Mouse (Mus musculus): ENCODE measurements around the gene Nckap5. TPM values are rescaled to one million over a fixed set of nuclear protein-coding genes. Genes with fewer than 3 reads are reported as not detected.

The Nckap5 gene
- polyA plus RNA-seq, 1 experiment = 0.09 TPM

DNA sequence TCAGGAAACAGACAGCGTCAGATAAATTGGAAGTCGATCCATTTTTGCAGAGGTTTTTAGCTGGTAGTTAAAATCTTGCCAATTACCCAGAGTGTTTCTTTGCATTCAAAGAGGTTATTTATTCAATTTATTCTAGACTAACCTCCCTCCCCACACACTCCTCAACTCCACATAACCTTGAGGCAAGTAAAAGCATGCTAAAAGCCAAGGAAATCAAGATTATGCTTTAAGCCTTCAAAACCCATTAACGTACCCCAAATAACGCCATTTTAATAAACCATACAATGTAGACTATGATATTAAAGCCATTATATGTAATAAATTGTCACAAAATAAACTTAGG is 129.7 kb downstream of the Nckap5 start:
- no peaks in the 10 kb centered on the region for H3K4me1 ChIP-seq (ENCODE audit: control insufficient read depth, insufficient read depth, low read length)
- no peaks in the 10 kb centered on the region for H3K36me3 ChIP-seq (ENCODE audit: control insufficient read depth, insufficient read depth, low read length, poor library complexity, severe bottlenecking)
- no peak overlapping the region for H3K9ac ChIP-seq (ENCODE audit: low read depth, poor library complexity, severe bottlenecking)
- H3K9me3 ChIP-seq (replicated peaks; ENCODE audit: control insufficient read depth, insufficient read depth, low read length, poor library complexity, severe bottlenecking) = no peaks in the 10 kb centered on the region
- no peaks in the 10 kb centered on the region for H3K27me3 ChIP-seq (ENCODE audit: control insufficient read depth, insufficient read depth, low read length, poor library complexity, severe bottlenecking)
- no peak overlapping the region for H3K4me3 ChIP-seq (ENCODE audit: low read depth, low read length)
- TF ChIP-seq EP300 (IDR thresholded peaks at IDR 0.05; ENCODE audit: insufficient read depth, low read depth, low read length) (no peak), POLR2A (IDR thresholded peaks at IDR 0.05; ENCODE audit: insufficient read depth, low read length) (no peak), CTCF (IDR thresholded peaks at IDR 0.05; ENCODE audit: low read depth, low read length) (no peak)
- no peak overlapping the region for H3K27ac ChIP-seq (ENCODE audit: insufficient read depth, low read length)

DNA sequence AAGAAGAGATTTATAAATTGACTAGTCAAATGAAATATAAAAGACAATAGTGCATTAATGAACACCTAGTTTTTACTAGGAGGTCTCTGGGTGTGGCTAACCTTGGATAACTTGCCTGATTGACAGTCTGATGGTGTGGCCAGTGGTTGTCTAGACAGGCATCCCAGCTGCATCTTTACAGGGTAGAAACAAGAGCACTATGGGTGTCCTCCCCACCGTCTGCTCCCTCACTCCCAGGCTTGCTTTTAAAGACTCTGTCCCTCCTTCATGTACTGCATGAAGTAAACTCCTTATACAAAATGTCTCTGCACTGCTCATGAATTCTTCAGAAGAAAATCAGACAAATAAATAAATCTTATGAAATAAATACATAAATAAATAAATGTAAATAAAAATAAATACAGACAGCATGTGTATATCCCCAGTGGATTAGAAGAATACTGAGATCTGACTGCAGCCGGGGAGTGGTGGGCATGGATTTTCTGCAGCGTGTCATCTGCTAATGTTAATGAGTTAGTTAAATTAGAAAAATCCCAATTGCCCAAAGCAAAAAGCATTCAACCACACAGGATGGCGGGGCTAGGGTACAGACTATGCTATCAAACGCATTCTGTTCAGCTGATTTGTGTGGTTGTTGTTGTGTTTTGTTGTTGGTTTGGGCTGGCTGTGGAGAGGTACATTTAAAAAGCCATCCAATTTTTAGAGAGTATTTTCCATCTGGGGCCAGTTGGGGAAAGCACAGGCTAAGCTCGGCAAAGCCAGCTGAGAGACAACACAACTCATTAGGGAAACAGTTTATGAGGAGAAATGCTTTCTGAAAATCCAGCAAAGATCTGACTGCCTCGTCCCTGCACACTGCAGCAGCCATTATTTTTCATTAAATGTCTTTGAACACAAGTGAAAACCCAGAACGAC is 130.3 kb downstream of the Nckap5 start:
- Histone ChIP-seq H3K27me3 (ENCODE audit: control insufficient read depth, insufficient read depth, low read length, poor library complexity, severe bottlenecking) (no peaks in the 10 kb centered on the region), H3K4me3 (ENCODE audit: low read depth, low read length) (no peak overlapping the region), H3K9ac (ENCODE audit: low read depth, poor library complexity, severe bottlenecking) (no peak overlapping the region), H3K4me1 (ENCODE audit: control insufficient read depth, insufficient read depth, low read length) (no peaks in the 10 kb centered on the region), H3K9me3 (replicated peaks; ENCODE audit: control insufficient read depth, insufficient read depth, low read length, poor library complexity, severe bottlenecking) (no peaks in the 10 kb centered on the region), H3K27ac (ENCODE audit: insufficient read depth, low read length) (no peak overlapping the region), H3K36me3 (ENCODE audit: control insufficient read depth, insufficient read depth, low read length, poor library complexity, severe bottlenecking) (no peaks in the 10 kb centered on the region)
- TF ChIP-seq EP300 (IDR thresholded peaks at IDR 0.05; ENCODE audit: insufficient read depth, low read depth, low read length) (no peak), CTCF (IDR thresholded peaks at IDR 0.05; ENCODE audit: low read depth, low read length) (no peak), POLR2A (IDR thresholded peaks at IDR 0.05; ENCODE audit: insufficient read depth, low read length) (no peak)

DNA sequence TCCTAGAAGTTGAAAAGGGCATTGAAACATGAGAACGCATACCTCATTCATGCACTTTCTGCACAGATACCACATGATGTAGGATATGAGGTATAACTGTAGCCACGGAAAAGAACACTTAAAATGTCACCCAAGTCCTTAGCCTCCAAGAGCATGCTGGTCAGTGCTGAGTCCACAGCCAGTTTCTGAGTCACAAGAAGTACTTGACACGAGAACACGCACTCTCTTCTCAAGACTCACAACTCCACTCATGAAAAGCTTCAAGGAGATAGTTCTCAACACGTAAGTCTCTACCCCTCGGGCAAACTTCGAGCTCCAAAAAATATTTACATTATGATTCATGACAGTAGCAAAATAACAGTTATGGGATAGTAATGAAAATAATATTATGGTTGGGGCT is 137.0 kb downstream of the Nckap5 start:
- Histone ChIP-seq H3K4me3 (ENCODE audit: low read depth, low read length) (no peak overlapping the region), H3K36me3 (ENCODE audit: control insufficient read depth, insufficient read depth, low read length, poor library complexity, severe bottlenecking) (no peaks in the 10 kb centered on the region), H3K27ac (ENCODE audit: insufficient read depth, low read length) (no peak overlapping the region), H3K4me1 (ENCODE audit: control insufficient read depth, insufficient read depth, low read length) (no peaks in the 10 kb centered on the region), H3K9me3 (replicated peaks; ENCODE audit: control insufficient read depth, insufficient read depth, low read length, poor library complexity, severe bottlenecking) (no peaks in the 10 kb centered on the region), H3K9ac (ENCODE audit: low read depth, poor library complexity, severe bottlenecking) (no peak overlapping the region), H3K27me3 (ENCODE audit: control insufficient read depth, insufficient read depth, low read length, poor library complexity, severe bottlenecking) (no peaks in the 10 kb centered on the region)
- TF ChIP-seq POLR2A (IDR thresholded peaks at IDR 0.05; ENCODE audit: insufficient read depth, low read length) (no peak), CTCF (IDR thresholded peaks at IDR 0.05; ENCODE audit: low read depth, low read length) (no peak), EP300 (IDR thresholded peaks at IDR 0.05; ENCODE audit: insufficient read depth, low read depth, low read length) (no peak)

DNA sequence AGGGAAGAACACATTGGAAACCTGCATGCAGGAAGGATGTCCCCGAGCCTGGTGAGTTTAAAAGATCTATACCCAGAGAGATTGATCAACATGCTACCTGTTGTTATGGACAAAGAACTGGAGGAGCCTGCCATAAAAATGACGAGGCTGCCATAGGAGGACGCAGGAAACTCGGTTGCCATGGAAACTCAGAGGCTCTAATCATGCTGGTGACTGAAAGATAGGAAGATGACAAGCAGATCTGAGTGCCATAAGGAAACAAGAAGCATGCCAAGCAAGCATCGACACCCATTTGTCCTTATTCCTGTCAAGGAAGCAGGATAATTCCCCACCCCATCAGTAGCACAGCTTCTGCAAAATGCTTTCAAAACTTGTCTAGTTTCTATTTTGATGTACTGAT is 142.0 kb downstream of the Nckap5 start:
- no peaks in the 10 kb centered on the region for H3K9me3 ChIP-seq (replicated peaks; ENCODE audit: control insufficient read depth, insufficient read depth, low read length, poor library complexity, severe bottlenecking)
- no peaks in the 10 kb centered on the region for H3K4me1 ChIP-seq (ENCODE audit: control insufficient read depth, insufficient read depth, low read length)
- TF ChIP-seq POLR2A (IDR thresholded peaks at IDR 0.05; ENCODE audit: insufficient read depth, low read length) (no peak), CTCF (IDR thresholded peaks at IDR 0.05; ENCODE audit: low read depth, low read length) (no peak), EP300 (IDR thresholded peaks at IDR 0.05; ENCODE audit: insufficient read depth, low read depth, low read length) (no peak)
- H3K27me3 ChIP-seq (ENCODE audit: control insufficient read depth, insufficient read depth, low read length, poor library complexity, severe bottlenecking) = no peaks in the 10 kb centered on the region
- no peak overlapping the region for H3K9ac ChIP-seq (ENCODE audit: low read depth, poor library complexity, severe bottlenecking)
- H3K4me3 ChIP-seq (ENCODE audit: low read depth, low read length) = no peak overlapping the region
- H3K27ac ChIP-seq (ENCODE audit: insufficient read depth, low read length) = no peak overlapping the region
- no peaks in the 10 kb centered on the region for H3K36me3 ChIP-seq (ENCODE audit: control insufficient read depth, insufficient read depth, low read length, poor library complexity, severe bottlenecking)

DNA sequence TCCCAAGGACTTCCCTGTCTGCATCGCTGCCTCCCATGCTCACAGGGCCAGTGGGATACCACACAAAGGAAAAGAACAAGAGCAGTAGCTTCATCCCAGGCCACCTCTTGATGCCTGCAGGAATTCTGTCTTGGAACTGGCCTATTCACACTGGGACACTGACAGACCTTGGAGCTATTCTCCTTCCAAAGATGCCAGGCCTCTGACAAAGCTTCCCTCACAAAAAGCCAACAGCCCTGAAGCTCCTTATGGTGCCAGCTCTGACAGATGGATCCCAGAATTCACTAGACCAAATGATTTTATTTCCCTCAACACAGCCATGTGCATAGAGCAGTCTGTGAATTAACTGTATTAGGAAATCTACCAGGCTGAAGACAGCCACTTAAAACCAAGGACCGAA is 143.9 kb downstream of the Nckap5 start:
- H3K36me3 ChIP-seq (ENCODE audit: control insufficient read depth, insufficient read depth, low read length, poor library complexity, severe bottlenecking) = no peaks in the 10 kb centered on the region
- no peaks in the 10 kb centered on the region for H3K9me3 ChIP-seq (replicated peaks; ENCODE audit: control insufficient read depth, insufficient read depth, low read length, poor library complexity, severe bottlenecking)
- no peak overlapping the region for H3K27ac ChIP-seq (ENCODE audit: insufficient read depth, low read length)
- no peaks in the 10 kb centered on the region for H3K4me1 ChIP-seq (ENCODE audit: control insufficient read depth, insufficient read depth, low read length)
- no peak for TF ChIP-seq POLR2A (IDR thresholded peaks at IDR 0.05; ENCODE audit: insufficient read depth, low read length)
- TF ChIP-seq EP300 (IDR thresholded peaks at IDR 0.05; ENCODE audit: insufficient read depth, low read depth, low read length) = no peak
- TF ChIP-seq CTCF (IDR thresholded peaks at IDR 0.05; ENCODE audit: low read depth, low read length) = no peak
- no peaks in the 10 kb centered on the region for H3K27me3 ChIP-seq (ENCODE audit: control insufficient read depth, insufficient read depth, low read length, poor library complexity, severe bottlenecking)
- H3K9ac ChIP-seq (ENCODE audit: low read depth, poor library complexity, severe bottlenecking) = no peak overlapping the region
- no peak overlapping the region for H3K4me3 ChIP-seq (ENCODE audit: low read depth, low read length)

All from ES-Bruce4 (cell line).